Mouse (Mus musculus) neural tube, embryonic 14.5 days (tissue): ENCODE data around the gene Lamb3. TPM values are rescaled to one million over a fixed set of nuclear protein-coding genes. Genes with fewer than 3 reads are reported as not detected.

Source experiments
- ATAC-seq: fragments of 200-750 bp; cut with Nextera tagmentation; 2 replicates; pipeline ENCODE4 v1.8.0; 2017; ENCODE audit warnings: low read depth, mild to moderate bottlenecking, moderate TSS enrichment, moderate library complexity
- H3K27ac ChIP-seq: fragments of 300-500 bp; sonication (generic); 2 replicates; pipeline ENCODE4 v1.5.1; 2014; ENCODE audit warnings: low read depth, mild to moderate bottlenecking, control low read depth, low read length, moderate library complexity, mixed read lengths
- H3K27me3 ChIP-seq: fragments of 300-500 bp; sonication (generic); 2 replicates; pipeline ENCODE4 v1.6.1; 2014; ENCODE audit warnings: low read length; ENCODE audit not compliant: control insufficient read depth, insufficient read depth
- H3K36me3 ChIP-seq: fragments of 300-500 bp; sonication (generic); 2 replicates; pipeline ENCODE4 v1.6.1; 2014; ENCODE audit warnings: low read length, mixed read lengths; ENCODE audit not compliant: control insufficient read depth, insufficient read depth
- H3K4me1 ChIP-seq: fragments of 300-500 bp; sonication (generic); 2 replicates; pipeline ENCODE4 v1.6.1; 2014; ENCODE audit warnings: low read length; ENCODE audit not compliant: control insufficient read depth, insufficient read depth
- H3K4me2 ChIP-seq: fragments of 300-500 bp; sonication (generic); 2 replicates; pipeline ENCODE4 v1.6.1; 2014; ENCODE audit warnings: mild to moderate bottlenecking, low read depth, low read length, control low read depth
- H3K4me3 ChIP-seq: fragments of 300-500 bp; sonication (generic); 2 replicates; pipeline ENCODE4 v1.5.1; 2014; ENCODE audit warnings: low read depth, low read length, control low read depth, mixed read lengths
- H3K9ac ChIP-seq: fragments of 300-500 bp; sonication (generic); replicated peaks from 2 replicates; pipeline ENCODE4 v1.6.1; 2014; ENCODE audit warnings: low read depth, mild to moderate bottlenecking, control low read depth, low read length, mixed read lengths
- H3K9me3 ChIP-seq: fragments of 300-500 bp; sonication (generic); 2 replicates; pipeline ENCODE4 v1.6.1; 2016; ENCODE audit warnings: low read length; ENCODE audit not compliant: control insufficient read depth
- WGBS: fragments of 180-500 bp; shearing (Covaris S2); extraction: QIAGEN DNeasy Blood & Tissue Kit; methylation state at CpG from one replicate; pipeline ENCODE4 v1.1.7; 2014; 5-methylcytosine and 5-hydroxymethylcytosine counted together
- polyA plus RNA-seq: library from polyadenylated mRNA; unstranded; fragments of >200 nt; fragmentation: Nextera tagmentation; extraction: Ambion mirVana; gene quantifications from 2 replicates; pipeline ENCODE4 v1.2.1, GENCODE M21; 2014

Lamb3 gene
- polyA plus RNA-seq, 1 experiment from 2014 or later = 0.23 TPM

GRCm38 (mm10) chr1:193380877-193381276 is 173.4 kb downstream of the Lamb3 start:
- peaks cover 6% of the 10 kb centered on the region; the same call in 1 of the 2 replicates for H3K4me1 ChIP-seq
- 88% methylated on average over 5 of the region's 5 CpGs for WGBS
- no peak for ATAC-seq
- H3K9me3 ChIP-seq = no peaks in the 10 kb centered on the region
- H3K4me2 ChIP-seq = no peak overlapping the region
- no peaks in the 10 kb centered on the region for H3K27me3 ChIP-seq
- H3K4me3 ChIP-seq = no peak overlapping the region
- H3K9ac ChIP-seq = no peak overlapping the region
- H3K27ac ChIP-seq = no peak overlapping the region
- no peaks in the 10 kb centered on the region for H3K36me3 ChIP-seq

GRCm38 (mm10) chr1:193381597-193382404 is 174.3 kb downstream of the Lamb3 start:
- H3K27ac ChIP-seq = peak overlapping the region; percentile 1; the same call in 1 of the 2 replicates
- H3K4me3 ChIP-seq = no peak overlapping the region
- H3K36me3 ChIP-seq = no peaks in the 10 kb centered on the region
- H3K9ac ChIP-seq = no peak overlapping the region
- peaks cover 11% of the 10 kb centered on the region; the same call in 1 of the 2 replicates for H3K4me1 ChIP-seq
- WGBS = 32% methylated on average over 11 of the region's 11 CpGs
- H3K27me3 ChIP-seq = no peaks in the 10 kb centered on the region
- H3K9me3 ChIP-seq = no peaks in the 10 kb centered on the region
- H3K4me2 ChIP-seq = peak overlapping the region; percentile 33
- ATAC-seq = peak; percentile 14; the same call in 1 of the 2 replicates

- no peak overlapping the region for H3K9ac ChIP-seq
- peak overlapping the region; percentile 1; the same call in 1 of the 2 replicates for H3K27ac ChIP-seq
- no peak overlapping the region for H3K4me3 ChIP-seq
- peak overlapping the region; percentile 33 for H3K4me2 ChIP-seq
- WGBS = 4% methylated on average over 8 of the region's 8 CpGs
- H3K36me3 ChIP-seq = no peaks in the 10 kb centered on the region
- no peaks in the 10 kb centered on the region for H3K9me3 ChIP-seq
- no peaks in the 10 kb centered on the region for H3K27me3 ChIP-seq
- peaks cover 11% of the 10 kb centered on the region; the same call in 1 of the 2 replicates for H3K4me1 ChIP-seq
- ATAC-seq = peak; percentile 49
Measured at GRCm38 (mm10) chr1:193382435-193382834, 174.9 kb downstream of the Lamb3 start.

- no peaks in the 10 kb centered on the region for H3K36me3 ChIP-seq
- H3K4me2 ChIP-seq = peak overlapping the region; percentile 33
- no peak overlapping the region for H3K4me3 ChIP-seq
- no peak overlapping the region for H3K9ac ChIP-seq
- peak; percentile 30; the same call in 1 of the 2 replicates for ATAC-seq
- H3K27ac ChIP-seq = no peak overlapping the region
- 7% methylated on average over 8 of the region's 8 CpGs for WGBS
- H3K9me3 ChIP-seq = no peaks in the 10 kb centered on the region
- H3K4me1 ChIP-seq = peaks cover 11% of the 10 kb centered on the region; the same call in 1 of the 2 replicates
- no peaks in the 10 kb centered on the region for H3K27me3 ChIP-seq
Measured at GRCm38 (mm10) chr1:193382841-193383462, 175.5 kb downstream of the Lamb3 start.

- Histone ChIP-seq H3K9me3 (no peaks in the 10 kb centered on the region), H3K4me1 (peaks cover 20% of the 10 kb centered on the region; the same call in 1 of the 2 replicates), H3K4me3 (no peak overlapping the region), H3K9ac (no peak overlapping the region), H3K27ac (peak overlapping the region; percentile 23; the same call in 1 of the 2 replicates), H3K4me2 (no peak overlapping the region), H3K27me3 (no peaks in the 10 kb centered on the region), H3K36me3 (no peaks in the 10 kb centered on the region)
- 3% methylated on average over 5 of the region's 5 CpGs for WGBS
- peak; percentile 42; the same call in 1 of the 2 replicates for ATAC-seq
Measured at GRCm38 (mm10) chr1:193386136-193386535, 178.6 kb downstream of the Lamb3 start.

GRCm38 (mm10) chr1:193387241-193387640 is 179.7 kb downstream of the Lamb3 start:
- no peak overlapping the region for H3K4me2 ChIP-seq
- ATAC-seq = no peak
- H3K4me1 ChIP-seq = peaks cover 20% of the 10 kb centered on the region; the same call in 1 of the 2 replicates
- H3K4me3 ChIP-seq = no peak overlapping the region
- H3K36me3 ChIP-seq = no peaks in the 10 kb centered on the region
- H3K27ac ChIP-seq = no peak overlapping the region
- no peaks in the 10 kb centered on the region for H3K9me3 ChIP-seq
- no peaks in the 10 kb centered on the region for H3K27me3 ChIP-seq
- 39% methylated on average over 2 of the region's 2 CpGs for WGBS
- no peak overlapping the region for H3K9ac ChIP-seq

- Histone ChIP-seq H3K9ac (no peak overlapping the region), H3K9me3 (no peaks in the 10 kb centered on the region), H3K27ac (no peak overlapping the region; the same call in 1 of the 2 replicates), H3K36me3 (no peaks in the 10 kb centered on the region), H3K4me3 (no peak overlapping the region), H3K4me1 (peaks cover 20% of the 10 kb centered on the region; the same call in 1 of the 2 replicates), H3K27me3 (no peaks in the 10 kb centered on the region), H3K4me2 (no peak overlapping the region)
- WGBS = 15% methylated on average over 3 of the region's 3 CpGs
- peak; percentile 14; the same call in 1 of the 2 replicates for ATAC-seq
Measured at GRCm38 (mm10) chr1:193389505-193389904, 182.0 kb downstream of the Lamb3 start.

- no peak overlapping the region for H3K4me2 ChIP-seq
- no peak for ATAC-seq
- H3K9me3 ChIP-seq = no peaks in the 10 kb centered on the region
- no peaks in the 10 kb centered on the region for H3K27me3 ChIP-seq
- 39% methylated on average over 12 of the region's 12 CpGs for WGBS
- H3K27ac ChIP-seq = no peak overlapping the region; the same call in 1 of the 2 replicates
- no peaks in the 10 kb centered on the region for H3K36me3 ChIP-seq
- no peak overlapping the region for H3K9ac ChIP-seq
- peaks cover 20% of the 10 kb centered on the region; the same call in 1 of the 2 replicates for H3K4me1 ChIP-seq
- H3K4me3 ChIP-seq = no peak overlapping the region
Measured at GRCm38 (mm10) chr1:193390004-193390403, 182.5 kb downstream of the Lamb3 start.

GRCm38 (mm10) chr1:193392266-193392665 is 184.8 kb downstream of the Lamb3 start:
- no peak overlapping the region for H3K4me3 ChIP-seq
- H3K4me1 ChIP-seq = 0 out of 2 replicates have a peak, but pooled peaks cover 9% of the 10 kb centered on the region
- ATAC-seq = no peak
- 85% methylated on average over 3 of the region's 3 CpGs for WGBS
- no peak overlapping the region for H3K27ac ChIP-seq
- H3K36me3 ChIP-seq = no peaks in the 10 kb centered on the region
- no peak overlapping the region for H3K4me2 ChIP-seq
- no peaks in the 10 kb centered on the region for H3K27me3 ChIP-seq
- H3K9ac ChIP-seq = no peak overlapping the region
- H3K9me3 ChIP-seq = no peaks in the 10 kb centered on the region
